Mouse (Mus musculus) spleen, postnatal 4 days (tissue): ENCODE data around the gene Gm5294.

Experiments used
- DNase-seq, 2 experiments: peaks; one replicate each; pipeline ENCODE4 v3.0.0; 2022; ENCODE audit warnings: low spot score in 2 of 2

The Gm5294 gene

DNA sequence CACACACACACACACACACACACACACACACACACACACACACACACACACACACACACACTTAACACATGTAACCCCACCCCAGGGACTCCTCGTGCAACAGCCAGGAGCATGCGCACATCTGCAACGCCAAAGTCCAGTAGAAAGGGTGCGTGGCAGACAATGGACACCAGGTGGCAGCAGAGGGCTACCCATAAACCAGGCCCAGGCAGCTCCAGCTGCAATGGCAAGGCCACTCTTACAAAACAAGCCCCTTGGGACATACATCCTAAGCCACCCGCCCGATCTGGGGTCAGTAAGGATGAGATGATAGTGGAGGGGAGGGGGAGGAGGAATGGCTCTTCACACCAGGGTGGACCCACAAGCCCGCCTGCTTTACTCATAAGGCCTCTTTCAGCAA lies 28.2 kb downstream of the Gm5294 start:
- peak; percentile 78 to 92 for DNase-seq

DNA sequence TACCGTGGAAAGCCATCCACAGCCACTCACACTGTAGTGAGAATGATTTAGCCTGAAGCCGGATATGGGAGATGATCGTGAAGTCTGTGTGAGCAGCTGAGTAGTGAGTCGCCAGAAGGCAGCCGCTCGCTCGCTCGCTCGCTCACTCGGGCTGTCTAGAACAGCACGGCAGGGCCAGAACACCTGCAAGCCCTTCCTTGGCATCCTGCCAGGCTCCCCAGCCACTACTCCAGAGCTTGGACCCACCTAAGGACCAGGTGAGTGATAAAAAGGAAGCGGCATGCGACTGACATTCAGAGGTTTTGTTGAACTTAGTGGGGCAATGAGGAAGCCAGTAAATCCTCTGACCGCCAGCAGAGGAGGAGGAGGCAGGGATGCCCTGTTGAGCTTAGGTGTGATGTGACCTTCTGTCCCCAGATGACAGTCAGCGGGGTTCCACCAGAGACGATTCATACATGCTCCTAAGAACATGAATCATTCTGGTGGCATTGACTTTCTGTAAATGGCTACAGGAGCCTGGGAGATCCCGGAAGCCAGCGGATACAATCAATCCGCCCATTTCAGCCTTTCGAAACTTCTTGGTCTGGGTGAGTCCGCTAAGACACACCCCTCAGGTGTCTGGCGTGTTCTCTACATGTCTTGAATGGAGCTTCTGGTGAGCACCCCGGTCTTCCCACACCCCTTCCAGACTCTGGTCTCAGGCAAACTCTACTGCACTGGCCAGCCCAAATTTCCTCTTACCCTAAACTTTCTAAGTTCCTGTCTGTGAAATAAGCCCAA lies 30.0 kb downstream of the Gm5294 start:
- DNase-seq, result no peak

GRCm38 (mm10) chr5:138850462-138850844 lies 30.6 kb downstream of the Gm5294 start:
- no peak for DNase-seq

DNA sequence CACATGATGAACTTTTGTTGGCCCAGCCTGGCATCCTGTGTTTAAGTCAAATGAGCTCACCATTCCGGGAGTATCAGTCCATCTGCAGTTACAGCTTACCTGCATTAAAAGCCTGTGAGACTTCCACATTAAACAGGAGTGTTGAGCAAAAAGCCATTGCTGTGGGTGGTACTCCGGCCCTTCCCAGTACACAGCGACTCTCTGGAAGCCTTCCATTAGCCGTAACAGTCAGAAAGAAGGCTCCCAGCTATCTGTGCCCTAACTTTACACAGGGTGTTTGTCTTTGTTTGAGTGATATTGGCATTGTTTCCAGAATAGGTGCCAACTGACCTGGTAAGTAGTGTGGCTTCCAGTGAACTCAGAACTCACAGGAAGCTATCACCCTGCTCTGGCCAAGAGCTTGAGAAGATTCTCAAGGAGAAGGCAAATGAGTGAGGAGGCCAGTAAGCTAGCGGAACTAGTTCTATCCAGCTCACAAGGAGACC lies 31.5 kb downstream of the Gm5294 start:
- DNase-seq, result no peak

DNA sequence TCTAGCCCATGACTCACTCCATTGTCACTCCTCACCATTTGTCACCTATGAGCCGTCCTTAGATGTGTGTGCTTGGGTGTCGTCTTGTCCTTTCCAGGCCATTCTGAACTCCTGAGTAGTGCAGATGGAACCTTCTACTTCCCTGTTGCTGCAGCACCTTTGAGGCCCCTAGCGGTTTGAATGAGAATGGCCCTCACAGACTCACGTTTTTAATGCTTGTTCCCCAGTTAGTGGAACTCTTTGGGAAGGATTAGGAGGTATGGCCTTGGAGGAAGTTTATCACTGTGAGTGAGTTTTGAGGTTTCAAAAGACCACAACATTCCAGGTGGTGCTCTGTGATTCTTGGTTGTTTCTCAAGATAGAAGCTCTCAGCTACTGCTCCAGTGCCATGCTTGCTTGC lies 32.3 kb downstream of the Gm5294 start:
- DNase-seq, result no peak

- DNase-seq, result no peak
Measured at GRCm38 (mm10) chr5:138853349-138853748, 33.5 kb downstream of the Gm5294 start.

DNA sequence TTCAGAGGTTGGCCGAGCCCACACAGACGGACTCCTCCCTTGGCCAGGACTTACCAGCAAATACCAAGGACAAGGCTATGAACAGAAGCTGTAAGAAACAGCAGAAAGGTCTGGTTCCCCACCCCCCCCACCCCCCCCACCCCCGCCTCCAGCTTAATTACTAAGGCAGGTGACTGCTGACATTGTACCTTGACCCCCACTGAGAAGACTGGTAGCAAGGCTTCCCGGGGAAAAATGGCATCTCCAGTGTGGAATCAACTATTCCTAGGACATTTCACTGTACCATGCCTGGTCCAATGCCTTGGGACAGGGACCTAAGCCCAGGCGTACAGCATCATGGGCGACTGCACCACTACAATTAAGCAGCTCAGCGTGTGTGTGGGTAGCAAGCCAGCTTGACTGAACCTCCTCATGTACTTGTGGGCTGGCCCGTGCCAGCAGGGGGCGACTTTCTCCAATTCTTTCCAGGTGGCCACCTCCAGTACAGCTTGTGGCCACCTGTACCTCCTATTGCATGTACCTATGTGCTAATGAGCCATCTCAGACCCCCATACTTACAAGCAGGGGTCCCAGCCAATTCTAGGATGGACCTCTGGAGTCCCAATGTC lies 37.2 kb downstream of the Gm5294 start:
- peak; percentile 31 to 74 for DNase-seq

- DNase-seq, result no peak
Measured at GRCm38 (mm10) chr5:138857811-138858251, 38.0 kb downstream of the Gm5294 start.

- DNase-seq, result no peak
Measured at GRCm38 (mm10) chr5:138863681-138864146, 43.8 kb downstream of the Gm5294 start.

GRCm38 (mm10) chr5:138864166-138864565 lies 44.3 kb downstream of the Gm5294 start:
- no peak for DNase-seq

GRCm38 (mm10) chr5:138864880-138865279 lies 45.0 kb downstream of the Gm5294 start:
- DNase-seq, result no peak

DNA sequence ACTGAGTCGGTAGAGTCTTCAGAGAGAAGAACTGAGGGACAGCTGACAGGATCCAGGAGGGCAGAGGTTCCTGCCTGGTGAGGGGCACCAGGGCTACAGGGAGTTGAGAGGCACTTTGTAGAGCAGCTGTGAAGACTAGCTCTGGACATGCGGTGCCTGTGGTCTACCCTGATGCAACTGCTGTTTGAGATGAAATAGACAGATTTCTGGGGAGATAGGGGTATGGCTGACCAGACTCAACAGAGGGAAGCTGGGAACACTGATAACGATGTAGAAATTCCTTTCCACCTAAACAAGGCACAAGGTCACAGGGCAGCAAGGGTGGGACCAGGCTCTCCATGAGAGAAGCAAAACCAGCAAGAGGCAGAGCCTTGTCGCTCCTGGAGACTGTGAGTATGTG lies 45.8 kb downstream of the Gm5294 start:
- no peak for DNase-seq
